Mouse (Mus musculus) cerebellum, adult 2 months (tissue): Measurements from ENCODE around the gene Arhgdig.

ENCODE experiments used
- CTCF ChIP-seq: fragments of 200-500 bp; IDR thresholded peaks from 2 replicates; pipeline ENCODE4 v1.5.1; 2011; ENCODE audit warnings: low read depth, mild to moderate bottlenecking, control low read depth, low read length, moderate library complexity, borderline replicate concordance; ENCODE audit not compliant: insufficient read depth
- POLR2A ChIP-seq: fragments of 200-500 bp; IDR thresholded peaks from 2 replicates; pipeline ENCODE4 v1.6.1; 2011; ENCODE audit warnings: low read length, control low read depth, borderline replicate concordance; ENCODE audit not compliant: insufficient read depth

- TF ChIP-seq CTCF (peak; percentile 9; the same call in 1 of the 2 replicates), POLR2A (no peak)
These were observed 25.3 kb upstream of the Arhgdig start for GRCm38 (mm10) chr17:26232863-26233262.
